Mouse (Mus musculus) embryo, embryonic 11 days (tissue): Measurements from ENCODE around the gene Rgs7.

Experiments used
- DNase-seq: peaks from one replicate; pipeline ENCODE4 v3.0.0-alpha.2; 2015

Rgs7 gene

DNA sequence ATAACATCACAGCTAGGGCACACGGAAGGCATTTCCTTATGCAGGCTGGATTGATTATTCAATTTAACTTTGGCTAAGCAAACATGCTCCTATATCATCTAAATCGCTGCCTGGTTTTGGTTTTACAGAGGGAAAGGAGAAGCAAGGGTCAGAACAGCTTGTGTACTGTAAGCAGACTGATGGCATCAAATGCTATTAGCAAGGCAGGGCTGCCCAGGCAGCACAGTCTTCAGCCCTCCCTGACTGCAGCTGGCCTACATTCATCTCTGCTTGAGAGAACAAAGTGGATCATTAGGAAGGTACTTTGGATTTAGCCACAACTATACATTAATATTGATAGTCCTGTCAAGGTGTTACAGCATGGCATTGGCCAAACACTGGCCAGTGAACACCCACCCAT lies 65.2 kb downstream of the Rgs7 start:
- DNase-seq = no peak

DNA sequence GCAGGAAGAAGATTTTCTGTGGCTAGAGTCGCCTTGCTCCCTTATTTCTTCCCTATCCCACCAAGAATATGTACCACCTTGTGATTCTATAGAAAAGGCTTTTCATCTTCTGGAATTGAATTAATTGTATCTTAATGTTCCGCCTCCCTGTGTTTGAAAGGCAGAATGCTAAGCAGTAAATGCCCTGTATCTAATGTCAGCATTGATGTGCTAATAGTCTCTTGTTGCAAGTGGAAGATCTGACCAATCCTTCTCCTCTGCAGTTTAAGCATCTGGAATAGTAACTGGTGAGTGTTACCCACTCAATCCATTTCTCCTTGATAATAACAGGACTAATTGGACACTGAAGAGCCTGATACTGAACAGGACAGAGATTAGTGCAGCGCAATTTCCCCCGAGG lies 65.9 kb downstream of the Rgs7 start:
- DNase-seq = peak; percentile 6

DNA sequence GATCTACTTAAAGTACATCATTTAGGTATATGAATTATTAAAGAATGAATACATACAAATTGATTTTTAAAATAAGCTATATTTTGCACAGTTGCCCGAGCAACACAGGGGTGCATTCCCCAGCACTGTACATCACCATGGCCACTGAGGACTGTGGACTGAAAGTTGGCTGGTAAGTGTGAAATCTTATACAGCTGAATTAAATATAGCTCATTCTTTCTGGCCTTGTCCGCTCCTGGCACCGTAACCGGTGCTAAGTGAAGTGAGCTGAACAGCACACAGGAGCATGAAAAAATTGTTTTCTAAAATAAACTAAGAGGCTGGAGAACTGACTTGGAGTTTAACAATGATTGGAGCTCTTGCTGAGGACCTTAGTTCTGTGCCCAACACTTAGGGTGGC lies 71.4 kb downstream of the Rgs7 start:
- DNase-seq = no peak

DNA sequence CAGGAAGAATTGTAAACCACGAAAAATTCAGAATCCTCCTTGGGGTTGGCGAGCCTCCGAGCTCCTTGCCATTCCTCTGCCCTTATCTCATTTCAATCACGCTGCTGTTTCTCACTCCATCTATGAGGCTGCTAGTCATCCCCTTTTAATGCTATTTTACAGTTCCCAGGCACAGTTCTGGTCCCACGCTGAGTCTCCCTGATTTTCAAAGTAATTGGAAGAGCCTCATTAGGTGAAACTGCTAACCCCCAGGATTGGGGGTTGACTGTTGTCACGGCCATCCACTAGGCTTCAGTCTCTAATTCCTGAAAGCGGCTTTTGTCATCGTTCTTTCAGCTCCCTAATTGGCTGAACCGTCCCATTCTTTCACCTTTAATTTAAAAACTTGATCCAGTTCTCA lies 76.6 kb downstream of the Rgs7 start:
- no peak for DNase-seq

DNA sequence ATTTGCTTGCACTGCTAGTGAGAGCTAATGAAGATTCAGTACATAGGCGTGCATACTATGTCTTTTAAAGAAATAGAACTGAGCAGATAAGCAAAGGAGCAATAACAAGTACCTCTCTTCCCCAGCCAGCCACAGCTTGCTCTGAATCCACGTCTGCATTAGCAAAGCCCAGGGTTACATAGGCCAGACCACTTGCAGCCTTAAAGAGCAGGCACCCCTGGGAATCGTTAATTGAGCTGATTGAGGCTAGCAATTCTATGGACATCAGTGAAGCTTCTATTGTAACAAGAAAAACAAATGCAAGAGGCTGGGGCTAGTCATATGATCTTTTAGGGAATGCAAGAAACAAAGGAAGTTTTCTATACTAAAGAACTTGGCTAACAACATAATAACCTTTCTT lies 81.9 kb downstream of the Rgs7 start:
- DNase-seq = peak; percentile 28

DNA sequence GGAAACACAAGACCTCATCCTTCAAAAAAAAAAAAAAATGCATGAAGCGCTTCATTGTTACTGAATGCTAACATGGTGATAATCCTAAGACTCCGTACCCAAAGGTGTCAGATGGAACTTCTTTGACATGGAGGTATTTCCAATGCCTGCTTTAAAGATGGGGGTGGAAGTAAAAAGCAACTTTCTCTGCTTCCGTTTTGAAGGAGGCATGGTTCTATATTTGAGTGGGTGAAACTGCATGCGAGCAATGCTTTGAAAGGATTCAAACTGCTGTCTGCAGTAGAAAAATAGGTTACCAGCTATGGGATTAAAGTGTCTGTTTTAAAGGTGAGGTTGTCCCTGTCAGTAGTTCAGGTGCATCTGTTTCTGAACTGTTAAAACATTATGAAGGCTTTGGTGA lies 100.4 kb downstream of the Rgs7 start:
- DNase-seq = no peak

DNA sequence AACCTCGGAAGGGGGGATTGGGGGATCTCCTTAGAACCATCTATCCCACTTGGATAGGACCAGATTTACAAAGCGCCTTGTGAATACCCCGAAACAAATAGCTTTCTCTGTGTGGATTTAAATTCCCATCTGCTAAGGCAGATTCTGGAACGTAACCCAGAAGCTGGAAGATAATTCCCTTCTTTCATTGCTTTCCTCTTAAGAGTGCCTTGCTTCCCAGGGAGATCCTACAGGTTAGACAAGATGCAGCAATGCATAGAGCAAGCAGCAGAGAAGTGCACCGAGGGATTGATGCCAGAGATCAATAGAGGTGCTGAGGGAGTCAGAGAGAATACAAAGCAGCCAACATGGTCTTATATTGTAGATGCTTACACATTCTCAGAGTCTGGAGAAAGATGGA lies 103.0 kb downstream of the Rgs7 start:
- no peak for DNase-seq

DNA sequence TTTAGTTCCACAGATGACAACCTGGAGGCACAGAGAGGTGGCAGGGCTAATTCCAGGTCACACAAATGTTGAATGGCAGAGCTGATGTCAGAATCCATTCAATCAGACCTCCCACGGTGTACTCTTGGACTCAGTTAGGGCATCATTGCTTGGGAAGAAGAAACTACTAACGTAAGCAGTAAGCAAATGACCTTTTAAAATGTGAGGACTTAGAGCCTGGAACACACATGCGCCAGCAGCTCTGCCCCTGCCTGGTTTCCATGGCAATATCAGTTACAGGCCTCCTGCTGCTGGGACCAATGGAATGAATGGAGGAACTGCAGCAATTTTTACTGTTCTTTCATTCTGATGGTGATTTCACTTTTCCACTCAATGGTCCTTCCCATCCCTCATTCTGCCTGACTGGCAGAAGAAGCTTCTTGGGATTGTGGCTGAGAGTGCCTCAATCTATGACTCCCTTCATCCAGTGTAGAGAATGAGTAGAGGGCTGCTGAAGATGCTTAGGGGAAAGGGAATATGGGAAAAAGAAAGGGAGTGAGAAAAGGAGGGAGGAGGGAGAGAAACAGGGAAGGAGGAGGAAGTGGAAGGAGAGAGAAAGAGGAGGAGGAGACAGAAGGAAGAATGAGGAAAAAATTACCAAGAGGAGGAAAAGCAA lies 106.6 kb downstream of the Rgs7 start:
- peak; percentile 55 for DNase-seq

DNA sequence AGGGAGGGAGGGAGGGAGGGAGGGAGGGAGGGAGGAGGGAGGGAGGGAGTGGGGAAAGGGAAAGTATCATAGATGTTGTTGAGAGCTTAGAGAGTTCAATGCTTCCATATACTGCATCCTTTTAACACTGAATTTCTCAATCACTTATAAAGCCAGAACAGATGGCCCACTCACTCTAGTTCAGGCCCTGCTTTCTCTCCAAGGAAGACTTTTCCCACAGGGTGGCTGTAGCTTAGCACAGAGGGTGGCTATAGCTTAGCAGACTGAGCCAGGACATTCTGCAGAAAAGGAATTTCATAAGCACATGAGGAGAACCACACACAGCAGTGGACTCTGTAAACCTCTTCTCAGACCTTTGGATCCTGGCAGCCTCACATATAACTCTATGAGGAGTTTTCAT lies 119.7 kb downstream of the Rgs7 start:
- no peak for DNase-seq

DNA sequence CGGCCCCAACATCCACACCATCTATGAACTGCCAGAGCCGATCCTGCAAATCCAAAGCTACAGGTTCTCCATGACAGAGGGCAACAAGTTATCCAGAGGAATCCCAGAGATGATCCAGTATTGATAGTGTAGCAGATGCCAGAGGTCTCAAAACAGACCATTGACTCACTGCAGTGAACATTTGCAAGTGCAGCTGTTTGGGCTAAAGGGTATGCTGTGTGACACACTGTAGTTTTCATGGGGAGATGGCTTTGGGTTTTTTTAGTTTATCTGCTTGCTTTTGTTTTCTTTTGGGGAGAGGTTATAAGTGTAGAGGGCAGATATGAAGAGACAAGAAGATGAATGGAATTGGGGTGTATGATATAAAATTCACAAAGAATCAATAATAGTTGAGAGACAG lies 124.2 kb downstream of the Rgs7 start:
- no peak for DNase-seq

DNA sequence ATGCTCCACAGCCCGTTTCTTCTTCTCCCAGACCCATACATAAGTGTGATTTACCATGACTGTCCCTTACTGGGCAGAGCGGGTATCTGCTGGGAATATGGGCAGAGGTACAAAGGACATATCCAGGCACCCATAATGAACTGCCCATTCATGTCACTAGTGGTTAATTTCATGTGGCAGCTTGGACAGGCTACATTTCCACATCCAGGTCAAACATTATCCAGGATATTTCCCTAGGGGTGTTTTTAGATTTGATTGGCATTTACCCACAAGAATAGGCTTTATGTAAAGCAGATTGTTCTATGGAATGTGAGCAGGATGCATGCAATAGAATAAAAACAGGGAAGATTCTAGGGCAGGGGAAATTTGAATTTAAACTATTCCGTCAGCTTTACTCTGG lies 128.7 kb downstream of the Rgs7 start:
- DNase-seq = no peak

DNA sequence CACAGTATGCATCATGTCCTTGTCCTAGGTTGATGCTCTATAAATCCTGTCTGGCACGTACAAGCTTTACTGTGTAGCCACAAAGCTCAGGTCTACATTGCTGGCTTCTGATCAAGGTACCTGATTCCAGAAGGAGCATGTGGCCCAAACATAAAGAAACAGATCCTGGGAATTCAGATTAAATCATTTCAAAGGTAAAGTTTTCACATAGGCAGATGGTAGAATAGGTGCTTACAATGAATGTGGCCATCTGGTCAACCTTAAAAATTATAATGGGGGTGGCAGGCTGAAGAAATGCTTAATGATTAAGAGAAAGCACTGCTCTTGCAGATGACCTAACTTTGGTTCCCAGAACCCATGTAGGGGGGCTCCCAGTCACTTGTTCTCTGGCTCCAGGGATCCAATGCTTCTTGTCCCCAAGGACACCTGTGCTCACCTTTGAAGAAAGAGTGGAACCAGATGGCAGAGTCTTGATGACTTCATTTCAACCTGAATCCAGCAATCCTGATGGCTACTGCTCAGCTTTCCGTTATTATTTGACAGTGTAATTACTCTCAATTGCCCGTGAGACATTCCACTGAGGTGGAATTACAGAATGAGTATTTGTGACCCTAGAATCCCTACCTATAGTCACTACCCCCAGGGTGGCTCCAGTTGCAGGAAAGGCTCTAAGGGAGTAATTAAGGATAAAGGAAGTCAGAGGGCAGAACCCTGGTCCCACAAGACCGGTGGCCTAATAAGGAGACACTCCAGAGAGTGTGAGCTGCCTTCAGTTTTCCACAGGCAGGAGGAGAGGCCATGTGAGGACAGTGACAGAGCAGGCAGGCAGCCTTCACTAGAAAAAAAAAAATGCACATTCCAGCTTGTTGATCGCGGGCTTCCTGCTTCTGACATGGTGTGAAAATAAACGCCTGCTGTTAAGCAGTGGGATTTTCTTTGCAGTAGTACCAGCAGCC lies 132.6 kb downstream of the Rgs7 start:
- DNase-seq = peak; percentile 24

DNA sequence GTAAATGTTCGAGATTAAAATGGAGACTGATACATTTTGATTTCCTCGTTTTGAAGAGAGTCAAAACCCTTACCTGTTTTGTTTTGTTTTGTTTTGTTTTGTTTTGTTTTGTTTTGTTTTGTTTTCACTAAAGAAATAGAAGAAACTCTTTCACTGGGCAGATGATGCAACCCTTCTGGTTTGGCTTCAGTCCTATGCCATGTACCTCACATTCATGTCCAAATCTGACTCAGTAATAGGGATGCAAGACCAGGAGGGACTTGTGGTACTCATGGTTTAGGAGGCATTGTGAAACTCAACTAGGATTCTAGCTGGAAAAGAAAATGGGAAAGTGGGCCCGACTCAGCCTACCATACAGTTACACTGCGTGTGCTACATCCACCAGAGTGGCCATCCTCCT lies 139.4 kb downstream of the Rgs7 start:
- no peak for DNase-seq

DNA sequence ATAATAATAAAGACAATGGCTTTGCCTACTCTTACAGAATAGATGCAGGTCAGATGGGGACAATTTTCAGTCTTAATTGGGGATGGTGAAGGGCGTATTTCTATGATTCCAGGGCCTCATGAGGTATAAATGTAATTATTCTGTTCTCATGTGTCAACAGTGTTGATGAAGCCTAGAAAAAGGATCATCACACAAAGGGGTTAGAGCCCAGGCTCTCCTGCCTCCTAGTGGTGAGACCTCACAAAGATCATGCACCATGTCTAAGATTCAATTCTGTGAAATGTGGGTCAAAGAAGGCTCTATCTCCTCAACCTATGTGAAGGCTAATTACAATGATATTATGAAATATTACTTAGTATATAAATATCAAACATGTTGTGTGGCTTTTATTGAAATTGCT lies 146.1 kb downstream of the Rgs7 start:
- no peak for DNase-seq

DNA sequence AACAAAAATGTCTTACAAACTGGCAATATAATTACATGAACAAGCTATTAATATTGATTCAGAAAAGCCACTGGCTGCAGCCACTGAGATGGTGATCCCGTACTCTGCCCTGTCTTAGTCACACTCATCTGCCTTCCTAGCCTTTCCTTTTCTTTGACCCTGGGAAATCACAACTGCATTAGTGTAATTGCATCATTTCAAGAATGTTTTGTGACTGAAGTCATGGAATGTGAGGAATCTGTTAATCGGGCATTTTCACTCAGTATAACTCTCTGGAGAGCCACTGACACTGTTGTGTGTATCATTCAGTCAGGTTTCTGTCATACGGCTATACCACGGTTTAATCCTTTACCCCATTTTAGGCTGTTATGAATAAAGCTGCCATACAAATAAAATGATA lies 156.1 kb downstream of the Rgs7 start:
- peak; percentile 4 for DNase-seq

DNA sequence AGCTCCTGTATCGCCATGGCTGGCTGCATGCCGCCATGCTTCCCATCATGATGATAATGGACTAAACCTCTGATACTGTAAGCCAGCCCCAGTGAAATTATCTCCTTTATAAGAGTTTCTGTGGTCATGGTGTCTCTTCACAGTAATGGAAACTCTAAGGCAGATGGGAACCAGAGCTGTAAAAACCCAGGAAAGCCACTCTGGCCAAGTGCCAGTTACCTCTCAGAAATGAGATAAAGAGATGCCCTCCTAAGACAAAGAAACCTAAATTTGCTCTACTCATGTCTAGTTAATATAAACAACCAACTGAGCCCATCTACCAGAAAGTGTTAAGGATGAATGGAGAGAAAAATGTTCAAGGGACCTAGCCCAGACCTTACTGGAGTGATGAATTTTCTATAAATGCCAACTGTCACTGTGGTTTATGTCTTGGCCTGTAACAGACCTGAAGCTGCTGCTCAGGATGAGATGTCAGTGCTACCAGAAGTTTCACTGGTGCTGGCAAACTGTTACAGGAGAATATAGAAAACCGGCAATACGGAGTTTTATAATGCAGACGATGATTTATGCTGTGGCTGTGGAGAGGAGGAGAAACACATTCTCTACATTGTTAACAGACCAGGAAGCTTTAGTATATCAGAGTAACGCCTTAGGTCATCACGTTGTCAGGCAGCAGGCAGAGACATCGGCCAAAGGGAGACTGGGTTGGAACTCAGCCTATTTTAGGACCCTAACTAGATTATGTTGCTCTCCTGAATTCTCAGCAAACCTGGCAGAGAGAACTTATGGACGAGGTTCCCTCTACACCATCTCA lies 159.1 kb downstream of the Rgs7 start:
- DNase-seq = no peak

DNA sequence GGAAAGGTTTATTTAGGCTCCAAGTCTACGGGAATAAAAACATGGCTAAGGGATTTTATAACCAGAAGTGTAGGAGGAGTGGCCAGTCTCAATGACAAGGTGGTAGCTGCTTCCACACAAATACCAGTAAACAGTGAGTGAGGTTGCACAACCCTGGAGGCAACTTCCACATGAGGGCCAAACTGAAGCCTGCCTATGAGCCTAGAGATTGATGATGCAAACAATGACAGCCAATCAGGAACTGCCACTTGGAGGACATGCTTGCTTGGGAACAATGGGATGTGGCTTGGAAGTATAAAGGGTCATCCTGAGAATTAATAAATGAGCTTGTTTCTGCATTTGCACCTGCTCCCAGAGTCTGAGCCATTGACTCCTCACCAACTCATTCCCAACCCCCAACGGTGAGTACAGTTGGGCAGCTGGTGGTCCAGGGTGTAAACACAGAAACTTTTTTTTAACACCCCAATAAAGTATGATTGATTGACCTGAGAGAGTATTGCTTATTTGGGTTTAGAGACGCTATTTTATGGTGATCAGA lies 162.3 kb downstream of the Rgs7 start:
- no peak for DNase-seq

DNA sequence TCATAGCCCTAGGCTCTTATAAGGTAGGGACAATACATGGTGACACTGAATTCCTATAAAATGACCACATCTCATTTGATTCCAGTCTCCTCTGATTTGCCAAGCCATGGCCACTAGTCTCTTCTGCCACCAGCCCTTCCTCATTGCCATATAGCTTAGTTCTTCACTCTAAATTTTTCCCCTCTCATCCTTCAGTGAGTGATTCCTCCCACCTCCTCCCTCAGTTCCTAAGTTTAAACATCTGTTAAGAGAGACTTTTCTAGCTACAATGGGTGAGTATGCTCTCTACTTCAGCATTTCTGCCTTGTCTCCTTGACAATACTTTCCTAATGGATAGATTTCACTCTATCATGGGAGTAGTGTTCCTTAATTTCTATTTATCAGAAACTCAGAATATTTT lies 169.5 kb downstream of the Rgs7 start:
- DNase-seq = no peak

DNA sequence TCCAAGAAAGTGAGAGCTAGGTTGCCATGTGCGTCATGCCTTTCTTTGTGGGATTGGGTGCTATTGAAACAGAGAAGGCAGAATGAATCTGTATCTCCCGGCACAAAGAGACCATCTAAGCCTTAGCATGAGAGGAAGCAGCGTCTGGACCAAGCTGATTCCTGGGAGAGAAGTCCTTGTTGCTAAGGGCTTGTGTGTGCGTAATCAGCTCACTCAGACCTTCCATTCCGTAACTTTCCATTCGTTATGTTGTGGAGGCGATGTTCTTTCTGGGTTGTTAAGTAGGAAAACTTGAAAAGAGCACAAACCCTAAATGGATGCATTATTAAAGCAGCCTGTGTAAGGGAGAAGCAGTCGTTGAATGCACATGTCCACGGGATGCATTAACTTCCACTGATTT lies 173.1 kb downstream of the Rgs7 start:
- no peak for DNase-seq

DNA sequence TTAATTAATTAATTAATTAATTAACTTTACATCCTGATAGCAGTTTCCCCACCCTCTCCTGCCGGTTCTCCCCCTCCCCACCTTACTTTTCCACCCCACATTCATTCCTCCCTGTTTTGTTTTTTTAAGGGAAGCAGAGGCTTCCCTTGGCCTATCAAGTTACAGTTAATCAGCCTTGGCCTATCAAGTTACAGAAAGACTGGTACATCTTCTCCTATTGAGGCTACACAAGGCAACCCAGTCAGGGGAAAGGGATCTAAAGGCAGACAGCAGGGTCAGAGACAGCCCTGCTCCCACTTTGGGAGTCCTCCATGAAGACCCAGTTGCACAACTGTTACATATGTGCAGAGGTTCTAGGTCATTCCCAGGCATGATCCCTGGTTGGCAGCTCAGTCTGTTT lies 175.0 kb downstream of the Rgs7 start:
- no peak for DNase-seq

DNA sequence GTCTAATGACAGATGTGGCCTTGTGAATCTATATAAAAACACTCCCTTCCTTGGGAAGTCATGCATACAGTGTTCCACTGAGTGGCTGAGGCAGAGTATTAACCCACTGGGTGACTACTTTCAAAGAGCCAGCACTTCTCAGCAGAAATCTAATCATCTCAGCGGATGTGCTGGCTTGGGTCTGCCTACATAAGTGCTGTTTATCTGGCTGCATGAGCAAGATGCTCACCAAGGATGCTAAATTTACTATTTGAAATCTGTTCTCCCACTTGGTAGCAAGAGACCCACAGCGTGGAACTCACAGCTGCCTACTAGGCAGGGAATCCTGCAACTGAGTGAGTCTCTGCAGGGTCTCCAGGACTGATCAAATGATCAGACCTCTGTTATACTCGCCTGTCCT lies 184.7 kb downstream of the Rgs7 start:
- DNase-seq = no peak

DNA sequence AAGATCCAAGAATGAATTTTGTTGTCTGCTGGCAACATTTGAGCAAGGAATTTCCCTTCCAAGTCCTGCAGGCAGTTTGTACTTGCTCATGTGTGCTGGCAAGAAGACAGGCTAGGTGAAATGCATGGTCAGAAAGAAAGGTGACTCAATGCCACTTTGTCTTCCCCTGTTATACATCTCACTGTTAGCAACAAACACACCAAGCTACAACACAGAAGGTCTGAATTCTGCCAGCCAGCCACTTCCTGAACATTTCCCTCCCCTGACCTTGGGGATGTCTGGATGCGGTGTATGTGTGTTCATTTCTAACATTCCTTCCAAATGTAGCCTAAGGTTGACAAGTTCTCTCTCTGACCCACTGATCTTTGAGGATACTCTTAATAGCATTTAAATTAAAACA lies 191.4 kb downstream of the Rgs7 start:
- no peak for DNase-seq

DNA sequence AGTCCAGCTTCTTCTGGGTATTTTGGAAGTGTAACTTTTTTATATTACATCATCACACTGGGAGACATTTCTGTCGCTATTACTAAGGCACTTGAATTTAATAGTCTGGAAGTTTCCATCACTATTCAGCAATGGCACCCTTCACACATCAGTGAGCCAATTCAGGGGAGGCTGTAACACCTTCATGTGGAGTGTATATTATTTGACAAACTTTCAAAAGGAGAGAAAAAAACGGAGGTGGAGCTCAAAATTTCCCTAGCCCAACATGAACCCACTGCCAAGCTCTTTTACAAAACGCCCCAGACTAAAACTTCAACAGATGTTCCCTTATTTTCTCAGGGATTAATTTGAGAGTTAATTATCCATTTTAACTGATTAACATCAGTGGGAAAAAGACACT lies 191.9 kb downstream of the Rgs7 start:
- no peak for DNase-seq
